ENCODE assay signal across 8 mouse cellular contexts in the genomic region with DNA sequence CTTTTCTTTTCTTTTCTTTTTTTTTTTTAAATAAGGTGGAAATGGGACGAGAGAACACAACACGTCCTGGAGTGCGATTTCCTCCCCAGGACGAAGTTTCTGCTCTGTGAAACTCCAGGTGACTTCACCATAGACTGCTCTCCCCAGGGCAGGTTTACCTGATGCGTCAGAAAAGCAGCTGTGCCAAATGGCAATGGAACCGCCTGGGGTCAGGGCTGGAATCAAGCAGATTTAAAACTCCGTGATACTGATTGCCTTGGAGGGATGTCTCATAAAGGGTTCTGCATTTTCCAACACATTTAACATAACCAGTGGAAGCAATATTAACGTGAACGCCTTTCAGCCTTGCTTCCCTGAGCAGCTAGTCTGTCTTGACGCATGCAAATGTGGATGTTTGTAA.
DNase-seq lines count a peak whose midpoint lies in the region; TF ChIP-seq lines count a peak whose summit lies in the region.

No protein-coding gene starts in this region.

- peak overlapping the region; percentile 54 for H3K4me3 ChIP-seq in cortical plate, adult 2 months (ENCODE audit: insufficient read depth, low read length)
- H3K4me3 ChIP-seq in midbrain, embryonic 10.5 days, result peak overlapping the region; percentile 71

- peaks cover 20% of the 10 kb centered on the region for H3K27me3 ChIP-seq in midbrain, embryonic 10.5 days (ENCODE audit: low read depth, poor library complexity, severe bottlenecking)

- no peak overlapping the region for H3K27ac ChIP-seq in cortical plate, adult 2 months (ENCODE audit: insufficient read depth, low read length)
- H3K27ac ChIP-seq in midbrain, embryonic 10.5 days (replicated peaks), result no peak overlapping the region

- peak; percentile 7 for DNase-seq in embryo, embryonic 10 days (ENCODE audit: low spot score)
- DNase-seq in embryo, embryonic 11 days, result no peak
- peak; percentile 39 for DNase-seq in kidney, adult 11 months
- DNase-seq in midbrain, embryonic 10.5 days (ENCODE audit: low spot score), result no peak
- DNase-seq in cerebellum, adult 11-12 months, result no peak
- no peak for DNase-seq in cerebellum, postnatal 10 days
- DNase-seq in spleen, adult 18-20 months, result no peak

- H3K36me3 ChIP-seq in midbrain, embryonic 10.5 days, result no peaks in the 10 kb centered on the region

- H3K9me3 ChIP-seq in midbrain, embryonic 10.5 days (replicated peaks), result no peaks in the 10 kb centered on the region

- 11% methylated on average over 10 of the region's 10 CpGs for WGBS in midbrain, embryonic 10.5 days

- no peak for TF ChIP-seq POLR2A in cortical plate, adult 2 months (IDR thresholded peaks at IDR 0.05; ENCODE audit: extremely low read depth, insufficient read depth, low read length)

- TF ChIP-seq CTCF in cortical plate, adult 2 months (IDR thresholded peaks at IDR 0.05; ENCODE audit: extremely low read depth, insufficient read depth, low read length), result no peak

- no peaks in the 10 kb centered on the region for H3K4me1 ChIP-seq in cortical plate, adult 2 months (ENCODE audit: control insufficient read depth, insufficient read depth, low read length)
- peaks cover 35% of the 10 kb centered on the region for H3K4me1 ChIP-seq in midbrain, embryonic 10.5 days

Comparison
In these comparisons a context has a peak if more than half of its experiments do, and no peak if none do; other contexts are left out.
1. DNase-seq: peak in embryo, embryonic 10 days (single experiment) and kidney, adult 11 months (single experiment); none in embryo, embryonic 11 days (single experiment), midbrain, embryonic 10.5 days (single experiment), cerebellum, adult 11-12 months (single experiment), cerebellum, postnatal 10 days (0 of 2) and spleen, adult 18-20 months (0 of 2).